Mouse (Mus musculus) heart, embryonic 16.5 days (tissue): ENCODE measurements around the gene Aasdh. TPM values are rescaled to one million over a fixed set of nuclear protein-coding genes. Genes with fewer than 3 reads are reported as not detected.

ENCODE experiments used
- ATAC-seq: fragments of 200-750 bp; cut with Nextera tagmentation; replicated peaks from 2 replicates; pipeline ENCODE4 v1.8.0; 2017; ENCODE audit warnings: moderate number of reproducible peaks; ENCODE audit not compliant: insufficient read depth, low FRiP score; ENCODE audit errors: extremely low read depth
- H3K27ac ChIP-seq: fragments of 300-500 bp; sonication (generic); 2 replicates; pipeline ENCODE4 v1.5.1; 2014; ENCODE audit warnings: mild to moderate bottlenecking, low read length, control low read depth, moderate library complexity
- H3K27me3 ChIP-seq: fragments of 300-500 bp; sonication (generic); 2 replicates; pipeline ENCODE4 v1.6.1; 2014; ENCODE audit warnings: low read length, mixed read lengths; ENCODE audit not compliant: control insufficient read depth, insufficient read depth
- H3K36me3 ChIP-seq: fragments of 300-500 bp; sonication (generic); 2 replicates; pipeline ENCODE4 v1.6.1; 2014; ENCODE audit not compliant: control insufficient read depth, insufficient read depth
- H3K4me1 ChIP-seq: fragments of 300-500 bp; sonication (generic); 2 replicates; pipeline ENCODE4 v1.6.1; 2014; ENCODE audit warnings: low read length, mixed read lengths; ENCODE audit not compliant: control insufficient read depth, insufficient read depth
- H3K4me2 ChIP-seq: fragments of 300-500 bp; sonication (generic); 2 replicates; pipeline ENCODE4 v1.6.1; 2014; ENCODE audit warnings: low read depth, mild to moderate bottlenecking, control low read depth, low read length
- H3K4me3 ChIP-seq: fragments of 300-500 bp; sonication (generic); 2 replicates; pipeline ENCODE4 v1.5.1; 2014; ENCODE audit warnings: mild to moderate bottlenecking, control low read depth, low read length
- H3K9ac ChIP-seq: fragments of 300-500 bp; sonication (generic); 2 replicates; pipeline ENCODE4 v1.6.1; 2014; ENCODE audit warnings: low read length, control low read depth
- H3K9me3 ChIP-seq: fragments of 300-500 bp; sonication (generic); replicated peaks from 2 replicates; pipeline ENCODE4 v1.6.1; 2016; ENCODE audit warnings: low read length; ENCODE audit not compliant: control insufficient read depth
- whole genome bisulfite sequencing: fragments of 180-500 bp; shearing (Covaris S2); extraction: QIAGEN DNeasy Blood & Tissue Kit; methylation state at CpG from one replicate; pipeline ENCODE4 v1.1.7; 2014; 5-methylcytosine and 5-hydroxymethylcytosine counted together
- polyA plus RNA-seq: library from polyadenylated mRNA; unstranded; fragments of >200 nt; fragmentation: Nextera tagmentation; extraction: Ambion mirVana; gene quantifications from 2 replicates; pipeline ENCODE4 v1.2.1, GENCODE M21; 2015

Aasdh gene
- polyA plus RNA-seq, 1 experiment from 2014 or later = 22.3 TPM

DNA sequence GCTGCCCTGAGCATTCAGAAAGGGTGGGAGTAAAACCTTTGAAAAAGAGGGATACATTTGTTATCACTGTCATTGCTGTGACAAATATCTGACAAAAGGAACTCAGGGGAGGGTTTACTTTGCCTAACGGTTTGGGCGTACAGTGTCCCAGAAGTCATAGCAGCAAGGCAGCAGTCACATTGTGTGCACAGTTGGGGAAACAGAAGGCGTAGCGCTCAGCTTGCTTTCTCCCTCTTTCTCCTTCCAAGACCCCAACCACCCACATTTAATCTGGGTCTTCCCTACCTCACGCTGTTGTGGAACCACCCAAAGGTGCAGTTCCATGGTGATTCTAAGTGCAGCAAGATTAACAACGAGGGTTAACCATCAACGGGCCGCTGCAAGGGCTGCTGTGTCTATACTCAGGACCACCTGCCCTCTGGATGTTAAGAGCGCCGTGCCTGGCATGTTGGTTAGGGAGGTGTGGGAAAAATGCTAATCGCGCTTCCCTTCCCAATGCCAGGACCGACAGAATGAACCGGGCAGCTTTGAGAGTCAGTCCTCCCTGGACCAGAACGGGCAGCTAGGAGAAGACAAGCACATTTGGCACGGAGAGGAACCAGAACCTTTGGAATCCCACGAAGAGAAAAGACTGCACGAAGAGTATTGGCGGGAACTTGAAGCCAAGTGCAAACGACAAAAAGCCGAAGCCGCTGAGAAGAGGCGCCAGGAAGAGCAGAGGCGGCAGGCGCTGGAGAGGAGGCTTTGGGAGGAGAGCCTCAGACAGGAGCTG lies 49.3 kb downstream of the Aasdh start:
- peak overlapping the region; percentile 73 for H3K4me3 ChIP-seq
- peak overlapping the region; percentile 98 for H3K4me2 ChIP-seq
- H3K9ac ChIP-seq = peak overlapping the region; percentile 82
- H3K9me3 ChIP-seq = no peaks in the 10 kb centered on the region
- WGBS = 16% methylated on average over 25 of the region's 25 CpGs
- H3K27ac ChIP-seq = no peak overlapping the region
- ATAC-seq = no peak
- peaks cover 14% of the 10 kb centered on the region; the same call in 1 of the 2 replicates for H3K27me3 ChIP-seq
- H3K4me1 ChIP-seq = peaks cover 26% of the 10 kb centered on the region
- no peaks in the 10 kb centered on the region for H3K36me3 ChIP-seq

DNA sequence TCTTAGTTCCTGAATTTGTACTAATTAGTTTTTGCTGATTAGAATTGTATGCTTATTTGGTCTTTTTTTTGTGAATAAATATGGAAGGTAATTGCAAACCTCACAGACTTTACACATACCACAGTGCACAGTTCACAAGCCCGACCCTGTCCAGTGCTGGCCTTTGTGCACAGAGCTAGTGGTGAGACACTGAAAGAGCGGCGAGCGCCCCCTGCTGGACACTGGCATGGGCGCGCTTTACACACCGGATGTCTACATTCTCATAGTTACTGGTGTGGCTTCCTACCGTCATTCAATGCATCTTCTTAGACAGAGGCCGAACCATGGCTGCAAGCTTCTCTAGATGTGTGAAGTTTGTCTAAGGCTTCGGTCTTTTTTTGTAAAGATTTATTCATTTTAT lies 51.8 kb downstream of the Aasdh start:
- H3K9me3 ChIP-seq = no peaks in the 10 kb centered on the region
- H3K27ac ChIP-seq = no peak overlapping the region
- no peak overlapping the region for H3K4me2 ChIP-seq
- no peaks in the 10 kb centered on the region for H3K36me3 ChIP-seq
- no peak overlapping the region for H3K9ac ChIP-seq
- H3K4me3 ChIP-seq = no peak overlapping the region
- ATAC-seq = peak; percentile 59
- H3K27me3 ChIP-seq = peaks cover 9% of the 10 kb centered on the region; the same call in 1 of the 2 replicates
- peaks cover 14% of the 10 kb centered on the region for H3K4me1 ChIP-seq
- WGBS = 9% methylated on average over 10 of the region's 10 CpGs

DNA sequence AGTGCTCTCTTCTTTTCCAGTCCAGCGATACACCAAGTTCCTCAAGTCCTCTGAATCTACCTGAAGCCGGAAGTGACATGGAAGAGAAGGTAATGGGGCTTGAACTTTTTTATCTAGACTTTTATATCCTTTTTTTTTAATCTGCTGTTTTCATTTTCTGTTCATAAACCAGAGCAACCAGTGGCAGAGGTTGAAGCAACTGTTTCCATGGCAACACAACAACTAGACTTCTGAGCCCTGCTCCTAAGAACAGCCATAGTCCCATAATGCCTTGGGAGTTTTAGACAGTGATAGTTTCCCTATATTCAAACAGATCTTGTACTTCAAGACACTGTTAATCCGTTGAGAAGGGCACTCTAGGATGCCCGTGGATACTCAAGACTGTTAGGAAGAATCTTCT lies 54.0 kb downstream of the Aasdh start:
- Histone ChIP-seq H3K36me3 (no peaks in the 10 kb centered on the region), H3K4me1 (peaks cover 8% of the 10 kb centered on the region), H3K27ac (no peak overlapping the region), H3K27me3 (0 out of 2 replicates have a peak, but pooled peaks cover 2% of the 10 kb centered on the region), H3K4me2 (no peak overlapping the region), H3K9ac (no peak overlapping the region), H3K4me3 (no peak overlapping the region), H3K9me3 (no peaks in the 10 kb centered on the region)
- WGBS = 75% methylated on average over 4 of the region's 4 CpGs
- ATAC-seq = no peak

DNA sequence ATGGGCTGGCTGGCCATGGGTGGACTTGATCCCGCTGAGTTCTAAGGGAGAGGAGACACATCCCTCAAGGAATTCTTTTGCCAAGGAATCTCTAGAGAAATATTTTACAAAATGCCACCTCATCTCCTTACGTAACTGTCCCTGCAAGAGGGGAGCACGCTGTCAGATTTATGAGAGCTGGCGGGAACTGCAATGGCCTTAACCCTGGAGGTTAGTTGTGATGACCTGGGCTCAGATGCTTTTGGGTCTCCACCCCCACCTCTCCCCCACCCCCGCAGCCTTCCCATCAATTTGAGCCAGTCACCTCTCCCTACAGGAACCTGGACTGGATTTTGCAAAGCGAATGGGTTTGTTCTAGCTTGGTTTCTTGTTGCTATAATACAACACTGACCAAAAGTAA lies 58.2 kb downstream of the Aasdh start:
- H3K4me1 ChIP-seq = peaks cover 9% of the 10 kb centered on the region
- no peak overlapping the region for H3K4me3 ChIP-seq
- 81% methylated on average over 6 of the region's 6 CpGs for WGBS

DNA sequence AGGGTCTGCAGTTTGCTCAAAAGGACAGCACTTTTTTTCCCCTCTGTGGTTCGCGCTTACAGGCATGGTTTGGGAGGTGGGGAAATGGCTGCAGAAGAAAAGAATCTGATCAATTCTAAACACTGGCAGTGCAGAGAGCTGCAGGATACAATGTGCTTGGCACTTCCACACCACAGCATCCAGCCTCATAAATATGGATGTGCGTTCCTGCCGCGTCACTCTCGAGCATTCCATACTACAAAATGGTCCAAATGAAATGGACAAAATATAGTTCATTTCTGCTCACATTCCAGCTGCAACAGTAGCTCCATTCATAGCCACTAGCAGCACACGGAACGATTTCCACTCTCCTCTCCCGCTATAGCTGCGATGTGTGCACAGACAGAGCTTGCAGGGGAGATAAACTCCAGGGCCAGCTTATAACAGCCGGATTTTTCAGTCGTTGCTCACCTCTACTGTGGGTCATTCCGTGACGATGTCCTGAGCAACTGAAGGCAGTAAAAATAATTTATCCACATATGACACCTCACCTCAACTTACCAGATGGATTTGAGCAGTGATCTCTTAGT lies 60.6 kb downstream of the Aasdh start:
- no peak for ATAC-seq
- H3K4me3 ChIP-seq = no peak overlapping the region
- H3K4me1 ChIP-seq = peaks cover 9% of the 10 kb centered on the region
- H3K9ac ChIP-seq = no peak overlapping the region
- H3K27ac ChIP-seq = no peak overlapping the region
- H3K27me3 ChIP-seq = no peaks in the 10 kb centered on the region
- H3K9me3 ChIP-seq = no peaks in the 10 kb centered on the region
- WGBS = 60% methylated on average over 14 of the region's 14 CpGs
- H3K36me3 ChIP-seq = no peaks in the 10 kb centered on the region
- H3K4me2 ChIP-seq = no peak overlapping the region

More for the DNA sequence above, 58.2 kb downstream of the Aasdh start:
- H3K9me3 ChIP-seq = no peaks in the 10 kb centered on the region
- H3K27ac ChIP-seq = no peak overlapping the region
- no peak overlapping the region for H3K9ac ChIP-seq
- ATAC-seq = no peak
- no peaks in the 10 kb centered on the region for H3K36me3 ChIP-seq
- H3K4me2 ChIP-seq = no peak overlapping the region
- H3K27me3 ChIP-seq = no peaks in the 10 kb centered on the region

DNA sequence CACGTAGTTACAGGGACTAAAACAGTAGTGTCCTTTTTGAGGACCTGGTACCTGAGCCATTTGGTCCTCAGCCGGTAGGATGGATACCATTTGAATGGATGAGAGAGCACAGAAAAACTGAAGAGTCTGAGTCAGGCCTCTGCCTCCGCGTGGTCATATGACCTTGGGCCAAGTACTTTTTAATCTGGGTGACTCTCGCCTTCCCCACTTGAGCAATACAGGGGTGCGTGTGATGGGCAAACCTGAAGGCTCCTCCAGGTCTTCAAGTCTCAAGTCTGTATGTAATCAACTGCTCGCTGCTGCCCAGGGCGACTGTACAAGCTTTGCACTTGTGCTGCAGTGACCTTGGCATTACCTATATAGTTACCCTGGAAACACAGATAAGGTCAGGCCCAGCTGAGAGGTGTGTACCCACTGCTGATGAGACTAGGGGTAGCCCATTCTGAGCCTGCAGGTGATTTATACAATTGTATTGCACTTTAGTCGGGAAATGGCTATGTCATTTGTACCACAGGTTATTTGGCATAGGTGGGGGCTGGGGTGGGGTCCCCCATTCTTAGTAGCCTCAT lies 61.4 kb downstream of the Aasdh start:
- Histone ChIP-seq H3K9ac (no peak overlapping the region), H3K9me3 (no peaks in the 10 kb centered on the region), H3K4me1 (peaks cover 7% of the 10 kb centered on the region), H3K27ac (no peak overlapping the region), H3K27me3 (no peaks in the 10 kb centered on the region), H3K36me3 (no peaks in the 10 kb centered on the region), H3K4me2 (no peak overlapping the region), H3K4me3 (no peak overlapping the region)
- 57% methylated on average over 9 of the region's 9 CpGs for WGBS
- ATAC-seq = peak; percentile 44; the same call in 1 of the 2 replicates

DNA sequence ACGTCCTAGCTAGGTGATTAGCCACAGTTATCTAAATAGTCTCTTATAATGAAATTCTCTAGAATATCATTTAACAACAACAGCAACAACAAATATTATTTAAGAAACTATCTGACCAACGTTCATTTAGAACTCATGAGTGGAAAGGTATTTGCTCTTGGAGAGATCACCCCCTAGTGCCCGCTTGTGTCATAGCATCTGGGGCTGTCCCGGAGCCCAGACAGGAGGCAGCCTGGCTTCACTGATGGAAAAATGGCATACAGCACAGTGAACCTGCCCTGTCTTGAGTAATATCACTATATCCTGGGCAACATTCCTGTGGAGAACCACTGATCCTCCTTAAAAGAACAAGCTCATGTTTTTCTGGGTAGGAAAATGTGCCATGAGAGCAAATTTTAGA lies 61.9 kb downstream of the Aasdh start:
- WGBS = 10% methylated on average over 4 of the region's 4 CpGs
- no peak overlapping the region for H3K9ac ChIP-seq
- H3K9me3 ChIP-seq = no peaks in the 10 kb centered on the region
- no peaks in the 10 kb centered on the region for H3K27me3 ChIP-seq
- H3K36me3 ChIP-seq = no peaks in the 10 kb centered on the region
- H3K27ac ChIP-seq = no peak overlapping the region
- no peak overlapping the region for H3K4me3 ChIP-seq
- ATAC-seq = peak; percentile 55; the same call in 1 of the 2 replicates
- H3K4me2 ChIP-seq = no peak overlapping the region
- H3K4me1 ChIP-seq = peaks cover 7% of the 10 kb centered on the region

DNA sequence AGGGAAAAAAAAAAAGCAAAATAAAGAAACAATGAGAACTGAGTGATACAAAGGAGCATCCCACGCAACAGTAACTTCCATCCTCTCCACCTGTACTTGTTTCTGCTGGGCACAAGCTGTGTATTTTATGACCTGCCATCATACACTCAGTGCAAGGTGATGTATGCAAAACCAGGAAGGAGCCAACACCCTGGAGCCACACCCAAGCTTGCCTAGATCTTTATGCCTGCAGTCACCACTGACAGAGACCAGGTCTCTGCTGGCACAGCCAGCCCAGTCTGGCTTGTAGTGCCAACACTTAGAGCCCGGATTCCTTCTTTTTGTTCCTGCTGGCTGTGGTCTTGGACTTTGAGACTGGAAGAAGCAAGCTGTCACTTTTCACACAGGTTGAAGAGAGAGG lies 63.5 kb downstream of the Aasdh start:
- no peak for ATAC-seq
- Histone ChIP-seq H3K4me3 (no peak overlapping the region), H3K27me3 (no peaks in the 10 kb centered on the region), H3K4me1 (peaks cover 7% of the 10 kb centered on the region), H3K36me3 (no peaks in the 10 kb centered on the region), H3K9me3 (no peaks in the 10 kb centered on the region), H3K4me2 (no peak overlapping the region), H3K27ac (no peak overlapping the region), H3K9ac (no peak overlapping the region)
- 82% methylated on average over 2 of the region's 2 CpGs for WGBS

DNA sequence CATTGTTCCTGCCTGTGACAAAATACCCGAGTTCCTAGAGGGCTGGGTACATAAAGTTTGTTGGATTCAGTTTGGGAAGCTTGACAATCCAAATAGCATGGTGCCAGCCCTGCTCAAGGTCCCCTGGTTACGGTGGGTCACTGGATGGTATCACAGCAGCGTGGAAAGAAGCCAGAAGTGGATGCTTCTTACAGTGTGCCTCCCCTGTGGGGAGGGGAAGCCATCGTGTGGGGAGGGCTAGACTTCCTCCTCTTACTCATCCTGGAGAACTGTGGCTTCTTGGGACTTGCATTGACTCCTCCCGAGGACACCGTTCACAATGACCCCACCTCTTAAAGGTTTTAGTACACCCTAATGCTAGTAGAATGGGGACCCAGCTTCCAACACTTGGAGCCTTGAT lies 65.5 kb downstream of the Aasdh start:
- 68% methylated on average over 6 of the region's 6 CpGs for WGBS
- H3K9me3 ChIP-seq = no peaks in the 10 kb centered on the region
- no peak for ATAC-seq

More for the DNA sequence above, 65.5 kb downstream of the Aasdh start:
- Histone ChIP-seq H3K4me1 (peaks cover 7% of the 10 kb centered on the region), H3K27ac (no peak overlapping the region), H3K4me2 (no peak overlapping the region), H3K4me3 (no peak overlapping the region), H3K36me3 (no peaks in the 10 kb centered on the region), H3K27me3 (no peaks in the 10 kb centered on the region), H3K9ac (no peak overlapping the region)
